In genomic region chr5:114323791-114324507, GRCm38 (mm10) we compare ENCODE assay signal across 8 mouse cellular contexts. TPM values are rescaled to one million over a fixed set of nuclear protein-coding genes. Genes with fewer than 3 reads are reported as not detected.
DNase-seq lines count a peak whose midpoint lies in the region; ATAC-seq and TF ChIP-seq lines count a peak whose summit lies in the region.

No protein-coding gene starts in this region.

- H3K9me3 ChIP-seq in embryonic facial prominence, embryonic 15.5 days (replicated peaks) = no peaks in the 10 kb centered on the region
- no peaks in the 10 kb centered on the region for H3K9me3 ChIP-seq in hindbrain, embryonic 16.5 days (ENCODE audit: control insufficient read depth, low read length)
- H3K9me3 ChIP-seq in liver, embryonic 14.5 days (ENCODE audit: control insufficient read depth, low read length) = no peaks in the 10 kb centered on the region

- no peak overlapping the region for H3K9ac ChIP-seq in embryonic facial prominence, embryonic 15.5 days
- H3K9ac ChIP-seq in hindbrain, embryonic 16.5 days (ENCODE audit: low read depth, low read length) = no peak overlapping the region
- no peak overlapping the region for H3K9ac ChIP-seq in liver, embryonic 14.5 days (replicated peaks)

- ATAC-seq in Patski = no peak
- ATAC-seq in embryonic facial prominence, embryonic 15.5 days (ENCODE audit: insufficient number of reproducible peaks, low FRiP score, low TSS enrichment, low read depth) = no peak
- no peak for ATAC-seq in hindbrain, embryonic 16.5 days
- no peak for ATAC-seq in liver, embryonic 14.5 days (ENCODE audit: insufficient read depth)

- no peak overlapping the region for H3K27ac ChIP-seq in embryonic facial prominence, embryonic 15.5 days (replicated peaks)
- no peak overlapping the region for H3K27ac ChIP-seq in hindbrain, embryonic 16.5 days (ENCODE audit: low read depth, low read length)
- H3K27ac ChIP-seq in liver, embryonic 14.5 days = no peak overlapping the region

- TF ChIP-seq EP300 in liver, embryonic 14.5 days (IDR thresholded peaks at IDR 0.05; ENCODE audit: low read depth) = no peak

- DNase-seq in layer of hippocampus, adult 11-12 months (ENCODE audit: low spot score) = peak; percentile 19
- no peak for DNase-seq in layer of hippocampus, adult 8-10 months (ENCODE audit: low spot score in 2 of 2)
- DNase-seq in Patski (ENCODE audit: low read depth, low spot score) = no peak
- no peak for DNase-seq in liver, embryonic 14.5 days (ENCODE audit: low read depth in 3 of 3, low spot score in 3 of 3)
- DNase-seq in naive thymus-derived CD4-positive, alpha-beta T cell, adult 2 months (ENCODE audit: low read depth) = peak; percentile 65
- DNase-seq in thymus, postnatal 14 days = peak; percentile 60

- no peak overlapping the region for H3K4me3 ChIP-seq in embryonic facial prominence, embryonic 15.5 days (replicated peaks)
- H3K4me3 ChIP-seq in hindbrain, embryonic 16.5 days (ENCODE audit: low read length) = no peak overlapping the region
- H3K4me3 ChIP-seq in liver, embryonic 14.5 days (ENCODE audit: insufficient read depth in 1 of 2, low read depth in 2 of 2, low read length in 2 of 2) = no peak overlapping the region

- 13% methylated on average over 16 of the region's 16 CpGs for WGBS in embryonic facial prominence, embryonic 15.5 days
- WGBS in hindbrain, embryonic 16.5 days = 19% methylated on average over 16 of the region's 16 CpGs
- 20% methylated on average over 16 of the region's 16 CpGs for WGBS in liver, embryonic 14.5 days (ENCODE audit: insufficient replicate concordance)

- POLR2A ChIA-PET in Patski (lab: Charles Lee) = no interaction called here

- peaks cover 10% of the 10 kb centered on the region for H3K27me3 ChIP-seq in Patski
- no peaks in the 10 kb centered on the region for H3K27me3 ChIP-seq in embryonic facial prominence, embryonic 15.5 days
- H3K27me3 ChIP-seq in hindbrain, embryonic 16.5 days (replicated peaks; ENCODE audit: control insufficient read depth, insufficient read depth, low read length) = no peaks in the 10 kb centered on the region
- H3K27me3 ChIP-seq in liver, embryonic 14.5 days (ENCODE audit: control insufficient read depth, insufficient read depth, low read length) = no peaks in the 10 kb centered on the region

- 0 out of 2 replicates have a peak, but pooled peaks cover 11% of the 10 kb centered on the region for H3K4me1 ChIP-seq in embryonic facial prominence, embryonic 15.5 days
- H3K4me1 ChIP-seq in hindbrain, embryonic 16.5 days (ENCODE audit: control insufficient read depth, insufficient read depth, low read depth, low read length) = no peaks in the 10 kb centered on the region
- no peaks in the 10 kb centered on the region for H3K4me1 ChIP-seq in liver, embryonic 14.5 days (replicated peaks; ENCODE audit: control insufficient read depth in 2 of 2, insufficient read depth in 2 of 2, low read length in 1 of 2)

- CTCF ChIA-PET in Patski (lab: Charles Lee) = interaction anchor here (0.7 to 1.6 kb wide), 7 partner anchors 9 to 137 kb away, joined by 3 to 6 read pairs (median 4); no protein-coding TSS in a partner anchor

- no peaks in the 10 kb centered on the region for H3K36me3 ChIP-seq in embryonic facial prominence, embryonic 15.5 days
- no peaks in the 10 kb centered on the region for H3K36me3 ChIP-seq in hindbrain, embryonic 16.5 days (ENCODE audit: control insufficient read depth, insufficient read depth, low read length)
- no peaks in the 10 kb centered on the region for H3K36me3 ChIP-seq in liver, embryonic 14.5 days (replicated peaks; ENCODE audit: control insufficient read depth, insufficient read depth, low read depth)

- H3K4me2 ChIP-seq in embryonic facial prominence, embryonic 15.5 days (replicated peaks) = peak overlapping the region; percentile 29
- peak overlapping the region; percentile 20; the same call in 1 of the 2 replicates for H3K4me2 ChIP-seq in hindbrain, embryonic 16.5 days (ENCODE audit: low read length)
- H3K4me2 ChIP-seq in liver, embryonic 14.5 days (ENCODE audit: low read depth) = no peak overlapping the region

- TF ChIP-seq CTCF in Patski (IDR thresholded peaks at IDR 0.05) = peak; percentile 37
- TF ChIP-seq CTCF in liver, embryonic 14.5 days (IDR thresholded peaks at IDR 0.05; ENCODE audit: low read depth) = peak; percentile 55

- in situ Hi-C loops in Patski (cut with MboI; ENCODE audit: low pct_unique_long_range_greater_than_20kb) = no loop called here

RNA-seq across cellular contexts. Expression of gene Myo1h, which starts 35.0 kb away (rescaled TPM):
- 1 to 10 TPM; 2.3 to 5.7 (median 4.3) TPM for total RNA-seq in layer of hippocampus, adult 8-10 months (2022)
- polyA plus RNA-seq in Patski (2021) = 0.40 TPM
- polyA plus RNA-seq in embryonic facial prominence, embryonic 15.5 days (2015; fragmentation: Nextera tagmentation; extraction: Ambion mirVana) = 3.9 and 5.8 TPM in 2 replicates
- polyA plus RNA-seq in hindbrain, embryonic 16.5 days (2015; fragmentation: Nextera tagmentation; extraction: Ambion mirVana) = 0.85 and 1.0 TPM in 2 replicates
- 0.14 and 0.19 TPM in 2 replicates for polyA plus RNA-seq in liver, embryonic 14.5 days (2012; rRNA removed)
- polyA plus RNA-seq in liver, embryonic 14.5 days (2014; fragmentation: Nextera tagmentation; extraction: Ambion mirVana) = 0.11 and 0.44 TPM in 2 replicates

RNA-seq across cellular contexts. Expression of gene Foxn4, which starts 50.3 kb away (rescaled TPM):
- not detected for total RNA-seq in layer of hippocampus, adult 8-10 months (2022)
- polyA plus RNA-seq in Patski (2021) = not detected
- polyA plus RNA-seq in embryonic facial prominence, embryonic 15.5 days (2015; fragmentation: Nextera tagmentation; extraction: Ambion mirVana) = 2.5 and 5.1 TPM in 2 replicates
- 0.11 and 0.29 TPM in 2 replicates for polyA plus RNA-seq in hindbrain, embryonic 16.5 days (2015; fragmentation: Nextera tagmentation; extraction: Ambion mirVana)
- polyA plus RNA-seq in liver, embryonic 14.5 days (2012; rRNA removed) = not detected in 2 replicates
- not detected in 2 replicates for polyA plus RNA-seq in liver, embryonic 14.5 days (2014; fragmentation: Nextera tagmentation; extraction: Ambion mirVana)

RNA-seq across cellular contexts. Expression of gene Kctd10, which starts 56.4 kb away (rescaled TPM):
- total RNA-seq in layer of hippocampus, adult 8-10 months (2022) = 10 to 100 TPM; 51.1 to 53.5 (median 53.1) TPM
- 98.6 TPM for polyA plus RNA-seq in Patski (2021)
- polyA plus RNA-seq in embryonic facial prominence, embryonic 15.5 days (2015; fragmentation: Nextera tagmentation; extraction: Ambion mirVana) = 122 and 129 TPM in 2 replicates
- polyA plus RNA-seq in hindbrain, embryonic 16.5 days (2015; fragmentation: Nextera tagmentation; extraction: Ambion mirVana) = 59.3 and 70.1 TPM in 2 replicates
- polyA plus RNA-seq in liver, embryonic 14.5 days (2012; rRNA removed) = 12.3 and 13.0 TPM in 2 replicates
- 16.6 and 18.8 TPM in 2 replicates for polyA plus RNA-seq in liver, embryonic 14.5 days (2014; fragmentation: Nextera tagmentation; extraction: Ambion mirVana)

RNA-seq across cellular contexts. Expression of gene Ube3b, which starts 56.5 kb away (rescaled TPM):
- total RNA-seq in layer of hippocampus, adult 8-10 months (2022) = 10 to 100 TPM; 74.5 to 85.7 (median 77.6) TPM
- polyA plus RNA-seq in Patski (2021) = 98.6 TPM
- 41.2 and 43.6 TPM in 2 replicates for polyA plus RNA-seq in embryonic facial prominence, embryonic 15.5 days (2015; fragmentation: Nextera tagmentation; extraction: Ambion mirVana)
- polyA plus RNA-seq in hindbrain, embryonic 16.5 days (2015; fragmentation: Nextera tagmentation; extraction: Ambion mirVana) = 36.7 and 45.4 TPM in 2 replicates
- 12.9 and 13.9 TPM in 2 replicates for polyA plus RNA-seq in liver, embryonic 14.5 days (2012; rRNA removed)
- 14.6 and 18.2 TPM in 2 replicates for polyA plus RNA-seq in liver, embryonic 14.5 days (2014; fragmentation: Nextera tagmentation; extraction: Ambion mirVana)

Comparison
In these comparisons a context has a peak if more than half of its experiments do, and no peak if none do; other contexts are left out.
1. DNase-seq: peak in layer of hippocampus, adult 11-12 months (single experiment), naive thymus-derived CD4-positive, alpha-beta T cell, adult 2 months (single experiment) and thymus, postnatal 14 days (single experiment); none in layer of hippocampus, adult 8-10 months (0 of 2), Patski (single experiment) and liver, embryonic 14.5 days (0 of 3).